Mouse (Mus musculus) MEL (cell line): ENCODE data around the gene Zpr1. TPM values are rescaled to one million over a fixed set of nuclear protein-coding genes. Genes with fewer than 3 reads are reported as not detected.
"Not testable (repeated sequence)": the region's sequence is repeated elsewhere in the genome, so short reads cannot be mapped to it uniquely, and the experiment has no call there.

Experiments
- DNase-seq: peaks from one replicate; pipeline ENCODE4 v3.0.0; 2011; ENCODE audit warnings: low read depth, low spot score
- H3K27ac ChIP-seq: 2 replicates; pipeline ENCODE4 v1.5.1; 2012; ENCODE audit warnings: low read depth, mild to moderate bottlenecking, control low read depth, low read length, moderate library complexity; ENCODE audit not compliant: control insufficient read depth
- H3K27me3 ChIP-seq, 2 experiments: fragments of 150-350 bp in 1 of 2; sonication (generic) in 1 of 2; 2 replicates each; pipeline ENCODE4 v1.6.1; 2012; ENCODE audit warnings: low read length in 2 of 2, mild to moderate bottlenecking in 2 of 2, improper control_type of control experiment in 1 of 2, moderate library complexity in 1 of 2; ENCODE audit not compliant: insufficient read depth in 2 of 2, control insufficient read depth in 1 of 2
- H3K36me3 ChIP-seq, 2 experiments: 2 replicates each; pipeline ENCODE4 v1.6.1; 2012 to 2014; ENCODE audit warnings: low read length in 2 of 2, improper control_type of control experiment in 1 of 2, inconsistent platforms in 1 of 2, mild to moderate bottlenecking in 1 of 2; ENCODE audit not compliant: insufficient read depth in 2 of 2, control insufficient read depth in 1 of 2
- H3K4me1 ChIP-seq, 2 experiments: fragments of 150-350 bp in 1 of 2; sonication (generic) in 1 of 2; 2 replicates each; pipeline ENCODE4 v1.6.1; 2012; ENCODE audit warnings: low read length in 2 of 2, improper control_type of control experiment in 1 of 2, mild to moderate bottlenecking in 1 of 2; ENCODE audit not compliant: insufficient read depth in 2 of 2, control insufficient read depth in 1 of 2
- H3K4me3 ChIP-seq, 2 experiments: fragments of 150-350 bp in 1 of 2; sonication (generic) in 1 of 2; 2 replicates each; pipeline ENCODE4 v1.5.1; 2012; ENCODE audit warnings: low read depth in 2 of 2, low read length in 2 of 2, mild to moderate bottlenecking in 2 of 2, moderate library complexity in 2 of 2, control low read depth in 1 of 2, improper control_type of control experiment in 1 of 2; ENCODE audit not compliant: control insufficient read depth in 1 of 2, insufficient read depth in 1 of 2
- H3K79me2 ChIP-seq: 2 replicates; pipeline ENCODE4 v1.6.1; 2012; ENCODE audit warnings: mild to moderate bottlenecking, low read length, moderate library complexity; ENCODE audit not compliant: control insufficient read depth, poor library complexity, insufficient read depth
- H3K9ac ChIP-seq: 2 replicates; pipeline ENCODE4 v1.6.1; 2012; ENCODE audit warnings: low read depth, mild to moderate bottlenecking, control low read depth, low read length, moderate library complexity; ENCODE audit not compliant: control insufficient read depth, poor library complexity, severe bottlenecking
- H3K9me3 ChIP-seq: fragments of 150-350 bp; sonication (generic); replicated peaks from 2 replicates; pipeline ENCODE4 v1.6.1; 2012; ENCODE audit warnings: mild to moderate bottlenecking, low read length, improper control_type of control experiment, moderate library complexity; ENCODE audit not compliant: insufficient read depth
- BHLHE40 ChIP-seq: IDR thresholded peaks from 2 replicates; pipeline ENCODE4 v1.6.1; 2012; ENCODE audit warnings: low read depth, mild to moderate bottlenecking, inconsistent platforms, low read length, improper control_type of control experiment, borderline replicate concordance
- CHD2 ChIP-seq: IDR thresholded peaks from 2 replicates; pipeline ENCODE4 v1.6.1; 2011; ENCODE audit warnings: low read length, improper control_type of control experiment
- CTCF ChIP-seq, 3 experiments: IDR thresholded peaks in 2 of 3; conservative IDR thresholded peaks in 1 of 3; 2 replicates each; pipeline ENCODE4 v1.5.1; 2011 to 2012; ENCODE audit warnings: low read length in 3 of 3, low read depth in 2 of 3, mild to moderate bottlenecking in 2 of 3, improper control_type of control experiment in 1 of 3, inconsistent platforms in 1 of 3, mixed read lengths in 1 of 3, moderate library complexity in 1 of 3; ENCODE audit not compliant: control insufficient read depth in 1 of 3, insufficient read depth in 1 of 3, poor library complexity in 1 of 3, severe bottlenecking in 1 of 3
- ELF1 ChIP-seq: IDR thresholded peaks from 2 replicates; pipeline ENCODE4 v1.6.1; 2014; ENCODE audit warnings: low read depth, mild to moderate bottlenecking, inconsistent platforms, low read length, improper control_type of control experiment, moderate library complexity
- JUND ChIP-seq: IDR thresholded peaks from 2 replicates; pipeline ENCODE4 v1.6.1; 2011; ENCODE audit warnings: low read depth, mild to moderate bottlenecking, improper control_type of control experiment, low read length
- MXI1 ChIP-seq: IDR thresholded peaks from 2 replicates; pipeline ENCODE4 v1.6.1; 2011; ENCODE audit warnings: mild to moderate bottlenecking, low read depth, low read length, improper control_type of control experiment
- NELFE ChIP-seq: IDR thresholded peaks from 2 replicates; pipeline ENCODE4 v1.6.1; 2011; ENCODE audit warnings: low read depth, low read length, improper control_type of control experiment
- POLR2A ChIP-seq, 2 experiments: IDR thresholded peaks; 2 replicates each; pipeline ENCODE4 v1.6.1; 2011 to 2012; ENCODE audit warnings: low read length in 2 of 2, mild to moderate bottlenecking in 2 of 2, control low read depth in 1 of 2, improper control_type of control experiment in 1 of 2, low read depth in 1 of 2, moderate library complexity in 1 of 2; ENCODE audit not compliant: control insufficient read depth in 1 of 2, insufficient read depth in 1 of 2, poor library complexity in 1 of 2
- POLR2AphosphoS5 ChIP-seq: IDR thresholded peaks from 2 replicates; pipeline ENCODE4 v1.6.1; 2012; ENCODE audit warnings: low read depth, borderline replicate concordance, mild to moderate bottlenecking, inconsistent platforms, low read length, moderate library complexity, mixed read lengths
- RAD21 ChIP-seq: IDR thresholded peaks from 2 replicates; pipeline ENCODE4 v1.6.1; 2011; ENCODE audit warnings: mild to moderate bottlenecking, low read depth, low read length, improper control_type of control experiment
- RCOR1 ChIP-seq: IDR thresholded peaks from 2 replicates; pipeline ENCODE4 v1.6.1; 2012; ENCODE audit warnings: low read depth, mild to moderate bottlenecking, inconsistent platforms, low read length, improper control_type of control experiment
- SMC3 ChIP-seq: IDR thresholded peaks from 2 replicates; pipeline ENCODE4 v1.6.1; 2011; ENCODE audit warnings: low read depth, low read length, improper control_type of control experiment
- UBTF ChIP-seq: IDR thresholded peaks from 2 replicates; pipeline ENCODE4 v1.6.1; 2012; ENCODE audit warnings: low read depth, mild to moderate bottlenecking, inconsistent platforms, low read length, improper control_type of control experiment, moderate library complexity, borderline replicate concordance; ENCODE audit not compliant: insufficient read depth
- USF1 ChIP-seq: IDR thresholded peaks from 2 replicates; pipeline ENCODE4 v1.6.1; 2014; ENCODE audit warnings: low read depth, mild to moderate bottlenecking, inconsistent platforms, low read length, improper control_type of control experiment, moderate library complexity
- ZC3H11A ChIP-seq: IDR thresholded peaks from 2 replicates; pipeline ENCODE4 v1.6.1; 2012; ENCODE audit warnings: low read depth, mild to moderate bottlenecking, inconsistent platforms, low read length, improper control_type of control experiment
- ZKSCAN1 ChIP-seq: IDR thresholded peaks from 2 replicates; pipeline ENCODE4 v1.6.1; 2012; ENCODE audit warnings: low read depth, mild to moderate bottlenecking, inconsistent platforms, low read length, improper control_type of control experiment, moderate library complexity
- ZMIZ1 ChIP-seq: IDR thresholded peaks from 2 replicates; pipeline ENCODE4 v1.6.1; 2012; ENCODE audit warnings: low read depth, mild to moderate bottlenecking, inconsistent platforms, low read length, improper control_type of control experiment, moderate library complexity
- polyA plus RNA-seq, 2 experiments: library from polyadenylated mRNA; stranded (reverse) in 1 of 2; unstranded in 1 of 2; fragments of >175 nt in 1 of 2; fragments of >200 nt in 1 of 2; gene quantifications; 2 replicates each; pipeline versions ENCODE4 v1.2.1 to v1.2.4; 2012; ENCODE audit warnings: low replicate concordance in 2 of 2, low read depth in 1 of 2; ENCODE audit not compliant: insufficient read length in 2 of 2, insufficient read depth in 1 of 2, missing spikeins in 1 of 2
- total RNA-seq: library from RNA; depleted of rRNA; stranded (reverse); fragments of 300-350 nt; gene quantifications from 2 replicates; pipeline ENCODE4 v1.2.3, GENCODE M21; 2012

Gene Zpr1
- total and polyA plus RNA-seq, 3 experiments = 99.7 to 171 TPM; not detected in 1

DNA sequence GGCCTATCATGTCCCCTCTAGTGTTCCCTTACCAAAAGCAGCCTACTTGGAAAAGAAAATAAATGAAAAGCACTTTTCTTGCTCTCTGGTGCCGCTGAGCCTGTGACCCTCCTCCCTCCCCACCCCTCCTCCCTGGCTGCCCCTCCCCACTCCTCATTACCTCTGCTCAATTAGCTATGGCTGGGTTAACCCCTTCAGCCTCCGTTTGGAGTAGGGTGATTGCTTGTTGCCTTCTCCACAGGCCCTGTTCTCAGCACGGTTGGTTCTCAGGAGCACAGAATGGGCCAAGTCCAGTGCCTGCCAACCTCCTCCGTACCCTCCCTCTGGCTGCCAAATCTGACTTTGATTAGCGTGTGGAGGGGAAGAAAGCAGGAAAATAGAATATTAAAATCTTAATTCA is 43.5 kb downstream of the Zpr1 start:
- H3K36me3 ChIP-seq = no peaks in the 10 kb centered on the region
- peaks cover 0 to 3% of the 10 kb centered on the region in 2 experiments; a peak in 2 of 4 replicates for H3K27me3 ChIP-seq
- no peak for DNase-seq
- H3K79me2 ChIP-seq = no peaks in the 10 kb centered on the region
- no peak overlapping the region for H3K4me3 ChIP-seq
- H3K4me1 ChIP-seq = no peaks in the 10 kb centered on the region
- no peak overlapping the region for H3K9ac ChIP-seq
- H3K27ac ChIP-seq = no peak overlapping the region
- no peak for TF ChIP-seq POLR2A (IDR thresholded peaks at IDR 0.05; ENCODE audit: control insufficient read depth in 1 of 2, insufficient read depth in 1 of 2, low read depth in 1 of 2, low read length in 2 of 2, poor library complexity in 1 of 2)
- TF ChIP-seq, all 39 proteins: peak for 0
- no peaks in the 10 kb centered on the region for H3K9me3 ChIP-seq

DNA sequence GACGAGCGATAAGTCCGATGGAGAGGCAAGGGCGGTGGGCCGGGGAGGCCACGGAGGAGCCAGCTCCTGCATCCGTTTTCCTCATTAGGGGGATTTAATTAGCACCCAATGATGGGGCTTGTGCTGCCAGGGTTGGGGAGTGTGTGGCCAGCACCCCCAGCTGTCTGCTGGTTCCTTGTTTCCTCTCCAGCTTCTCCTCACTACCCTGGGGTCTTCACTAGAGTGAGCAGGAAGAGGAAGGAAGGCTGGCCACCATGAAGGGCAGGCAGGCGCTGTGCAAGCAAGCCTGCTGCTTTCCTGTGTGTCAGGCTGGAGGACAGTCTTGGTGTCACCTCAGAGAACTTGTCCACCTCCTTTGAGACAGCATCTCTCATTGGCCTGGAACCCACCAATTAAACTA is 44.0 kb downstream of the Zpr1 start:
- H3K36me3 ChIP-seq = no peaks in the 10 kb centered on the region
- H3K79me2 ChIP-seq = no peaks in the 10 kb centered on the region
- TF ChIP-seq CHD2 (no peak), BHLHE40 (no peak), RCOR1 (no peak), USF1 (no peak), JUND (no peak), POLR2AphosphoS5 (no peak), ELF1 (no peak), NELFE (no peak), ZC3H11A (no peak), ZMIZ1 (no peak)
- TF ChIP-seq, all 39 proteins: peak for 0
- Histone ChIP-seq H3K9me3 (no peaks in the 10 kb centered on the region), H3K27ac (no peak overlapping the region), H3K27me3 (peaks cover 0 to 3% of the 10 kb centered on the region in 2 experiments; a peak in 2 of 4 replicates), H3K9ac (no peak overlapping the region), H3K4me1 (no peaks in the 10 kb centered on the region), H3K4me3 (no peak overlapping the region)
- DNase-seq = no peak

DNA sequence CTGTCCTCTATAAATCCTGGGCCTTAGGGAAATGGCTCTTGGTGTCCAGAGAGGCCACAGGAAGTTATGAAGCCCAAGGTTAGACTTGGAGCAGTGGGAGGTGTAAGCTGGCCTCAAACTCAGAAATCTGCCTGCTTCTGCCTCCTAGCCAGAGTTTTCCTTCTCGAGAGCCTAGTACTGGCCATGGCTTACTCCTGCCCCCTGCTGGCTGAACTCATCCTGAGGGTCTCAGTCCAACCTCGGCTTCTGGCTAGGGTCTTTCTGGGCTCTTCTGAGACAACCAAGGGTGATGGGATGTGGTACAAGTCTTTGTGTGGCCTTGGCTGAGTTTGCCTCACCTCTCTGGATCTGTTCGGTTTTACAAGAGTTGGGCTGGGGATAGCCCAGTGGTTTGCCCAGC is 45.1 kb downstream of the Zpr1 start:
- Histone ChIP-seq H3K27ac (no peak overlapping the region), H3K36me3 (no peaks in the 10 kb centered on the region), H3K9ac (no peak overlapping the region), H3K4me3 (no peak overlapping the region), H3K27me3 (peaks cover 4 to 11% of the 10 kb centered on the region in 2 experiments), H3K4me1 (no peaks in the 10 kb centered on the region), H3K9me3 (no peaks in the 10 kb centered on the region), H3K79me2 (no peaks in the 10 kb centered on the region)
- DNase-seq = no peak
- no peak for TF ChIP-seq MXI1
- TF ChIP-seq CTCF (IDR thresholded peaks at IDR 0.05 in 2 of 3, conservative IDR thresholded peaks at IDR 0.05 in 1 of 3; ENCODE audit: control insufficient read depth in 1 of 3, insufficient read depth in 1 of 3, low read depth in 2 of 3, low read length in 3 of 3, poor library complexity in 1 of 3, severe bottlenecking in 1 of 3) = peak; percentile 33 to 60 (median 34); a peak in 5 of 6 replicates
- no peak for TF ChIP-seq SMC3
- TF ChIP-seq RAD21 = peak; percentile 17
- no peak for TF ChIP-seq USF1
- no peak for TF ChIP-seq ZKSCAN1
- TF ChIP-seq UBTF = no peak

DNA sequence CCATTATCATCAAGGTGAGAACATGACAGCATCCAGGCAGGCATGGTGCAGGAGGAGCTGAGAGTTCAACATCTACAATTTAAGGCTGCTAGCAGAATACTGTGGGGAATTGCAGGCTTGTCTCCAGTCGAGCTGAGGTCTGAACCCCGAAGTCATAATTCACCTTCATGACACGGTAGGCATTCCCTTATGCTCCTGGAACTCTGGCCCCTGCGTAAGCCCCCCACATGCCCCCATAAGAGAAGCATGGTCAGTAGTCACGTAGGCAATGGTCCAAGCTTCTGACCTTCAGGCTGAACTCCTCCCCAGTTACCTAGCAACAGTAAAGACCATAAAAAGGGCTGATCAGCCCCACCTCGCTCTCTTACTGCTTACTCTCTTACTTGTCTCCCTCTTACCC is 47.0 kb downstream of the Zpr1 start, which contains the start of gene 4931429L15Rik:
Gene 4931429L15Rik, minus strand, starts transcription at position 101 of the 400 bp plus-strand sequence.
- H3K9ac ChIP-seq, DNase-seq, H3K27ac ChIP-seq, H3K4me1 ChIP-seq, H3K36me3 ChIP-seq, H3K9me3 ChIP-seq, H3K4me3 ChIP-seq, H3K79me2 ChIP-seq: not testable (repeated sequence)
- peaks cover 17 to 21% of the 10 kb centered on the region in 2 experiments for H3K27me3 ChIP-seq
